Mouse (Mus musculus) adrenal gland (tissue): ENCODE measurements around the gene Sys1.

Source experiments
- intact Hi-C: fragments of 180-260 bp; cut with DNase I; formaldehyde crosslinking; loops from one replicate; pipeline ENCODE4 v1.15.1; 2025

Sys1 gene

DNA sequence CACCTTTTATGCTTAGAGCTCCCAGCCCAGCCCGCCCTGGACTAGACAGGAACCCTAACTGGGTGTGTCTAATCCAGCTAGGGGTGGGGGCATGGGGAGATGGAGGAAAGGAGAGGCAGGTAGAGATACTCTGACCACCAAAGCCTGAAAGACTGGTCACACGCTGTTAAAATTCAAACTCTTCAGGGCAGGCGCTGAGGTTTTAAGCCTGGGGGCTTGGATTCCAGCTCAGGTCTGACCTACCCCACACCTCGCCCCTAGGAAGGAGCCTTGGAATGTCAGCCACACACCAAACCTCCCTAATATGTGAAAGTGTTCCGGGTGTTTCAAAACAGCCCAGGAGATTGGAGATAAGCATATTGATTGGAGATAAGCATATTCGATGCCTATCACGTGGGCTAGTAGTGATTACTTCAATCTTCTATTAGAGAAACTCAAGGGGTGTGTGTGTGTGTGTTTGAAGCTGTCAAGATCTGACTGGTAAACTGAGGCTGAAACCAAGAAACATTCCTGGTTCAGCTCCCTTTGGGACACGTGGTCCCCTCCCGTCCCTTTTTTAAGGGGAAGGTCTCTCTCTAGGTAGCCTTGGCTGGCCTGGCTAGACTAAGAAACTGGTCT, 23.4 kb upstream of the Sys1 start:
- intact Hi-C loops, result no loop called here

DNA sequence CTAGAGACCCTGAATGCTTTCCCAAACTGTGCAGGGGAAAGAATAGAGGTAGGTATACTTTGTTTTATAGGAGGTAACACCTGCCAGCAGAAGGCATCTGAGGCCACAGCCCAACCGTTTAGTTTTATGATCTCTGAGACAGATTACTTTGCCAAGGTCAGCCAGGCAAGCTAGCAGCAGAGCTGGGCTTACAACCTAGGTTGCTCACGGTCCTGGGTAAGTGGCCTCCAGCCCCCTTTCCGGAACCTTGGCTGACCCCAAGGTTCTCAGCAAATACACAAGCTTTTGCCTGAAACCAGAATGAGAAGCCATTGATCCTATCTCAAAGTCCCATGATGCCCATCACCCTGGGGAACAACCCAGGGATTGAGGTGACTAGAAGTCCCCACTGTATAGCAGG, 22.1 kb upstream of the Sys1 start:
- intact Hi-C loops, result no loop called here

DNA sequence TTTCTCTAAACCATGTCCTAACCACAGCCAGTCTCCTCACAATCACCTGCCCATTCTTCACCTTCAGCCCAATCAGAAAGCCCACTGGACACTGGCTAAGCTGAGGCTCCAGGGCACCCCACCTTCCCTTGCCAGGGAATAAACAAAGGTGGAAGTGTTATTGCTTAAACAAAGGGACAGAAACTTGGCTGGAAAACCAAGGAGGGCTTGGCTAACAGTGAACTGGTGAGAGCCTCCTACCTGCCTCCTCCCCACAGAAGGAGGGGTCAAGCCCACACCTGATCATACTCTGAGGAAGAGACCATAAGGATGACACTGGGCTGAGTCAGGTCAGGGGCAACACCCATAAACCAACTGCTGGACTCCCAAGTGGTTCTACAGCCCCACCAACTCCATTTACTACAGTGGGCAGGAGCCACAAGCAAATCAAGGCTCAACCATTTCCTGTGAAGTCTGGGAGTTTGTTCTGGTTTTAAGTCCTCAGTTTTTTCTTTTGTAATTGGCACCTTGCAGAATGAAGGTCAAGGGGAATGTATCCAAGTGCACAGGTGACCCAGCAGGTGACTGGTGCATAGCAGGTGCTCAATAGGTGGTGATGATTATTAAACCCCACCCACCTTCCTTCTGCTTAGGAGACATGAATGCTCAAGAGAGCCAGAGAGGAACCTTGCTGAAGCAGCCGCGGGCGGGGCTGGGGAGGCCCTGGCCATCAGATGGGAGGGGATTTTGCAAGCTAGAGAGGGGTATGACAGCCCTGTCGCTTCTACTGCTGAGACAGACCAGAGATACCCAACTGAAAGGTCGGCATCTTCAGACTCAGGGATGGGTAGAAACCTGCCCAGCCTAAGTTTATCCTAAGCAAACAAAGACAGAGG, 21.3 kb upstream of the Sys1 start:
- intact Hi-C loops, result no loop called here

DNA sequence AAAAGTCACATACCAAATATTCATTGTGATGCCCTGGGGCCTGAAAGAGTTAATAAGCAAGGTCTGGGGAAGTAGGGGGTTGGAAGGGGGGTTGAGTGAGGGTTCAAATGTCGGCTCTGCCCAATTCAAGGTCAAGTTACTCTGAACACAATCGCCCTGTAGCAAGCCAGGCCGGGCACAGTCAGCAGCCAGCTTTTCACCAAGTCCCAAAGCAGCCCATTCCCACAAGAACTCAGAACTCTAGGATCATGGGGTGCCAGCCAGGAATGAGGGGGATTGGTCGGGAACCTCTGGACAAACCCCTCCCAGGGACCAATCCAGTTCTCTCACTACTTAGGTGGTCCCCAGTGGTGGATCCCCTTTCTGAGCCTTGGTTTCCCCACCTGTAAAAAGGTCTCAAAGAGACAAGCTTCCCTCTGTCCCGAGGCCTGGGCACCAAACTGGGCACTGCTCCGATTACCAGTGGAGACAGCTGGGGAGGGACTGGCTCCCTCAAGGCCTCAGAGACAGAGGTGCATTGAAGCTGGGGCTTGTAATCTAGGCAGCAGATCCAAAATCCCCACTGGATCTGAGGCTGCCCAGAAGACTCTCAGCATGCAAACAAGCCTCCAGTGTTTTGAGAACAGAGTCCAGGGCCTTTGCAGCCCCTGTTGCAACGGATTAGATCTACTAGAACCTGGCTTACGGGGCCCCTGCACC, 20.4 kb upstream of the Sys1 start:
- intact Hi-C loops, result no loop called here

DNA sequence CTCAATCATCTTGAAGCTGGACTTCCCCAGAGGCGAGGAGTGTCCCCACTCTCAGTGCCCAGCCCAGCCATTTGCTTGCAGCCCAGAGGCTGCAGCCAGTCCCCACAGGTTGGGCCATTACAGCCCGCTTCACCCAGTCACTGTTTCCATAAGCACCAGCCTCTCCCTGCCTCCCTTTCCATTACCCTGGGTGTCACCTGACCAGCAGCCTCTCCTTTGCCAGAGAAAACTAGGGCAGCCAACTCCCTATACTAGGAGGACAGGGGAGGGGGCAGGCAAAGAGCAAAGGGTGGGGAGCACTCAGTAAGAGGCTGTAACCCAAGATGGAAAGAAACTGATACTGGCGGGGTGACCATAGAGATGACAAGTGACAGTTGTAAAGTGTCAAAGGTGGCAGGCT, 19.8 kb upstream of the Sys1 start:
- intact Hi-C loops, result no loop called here

DNA sequence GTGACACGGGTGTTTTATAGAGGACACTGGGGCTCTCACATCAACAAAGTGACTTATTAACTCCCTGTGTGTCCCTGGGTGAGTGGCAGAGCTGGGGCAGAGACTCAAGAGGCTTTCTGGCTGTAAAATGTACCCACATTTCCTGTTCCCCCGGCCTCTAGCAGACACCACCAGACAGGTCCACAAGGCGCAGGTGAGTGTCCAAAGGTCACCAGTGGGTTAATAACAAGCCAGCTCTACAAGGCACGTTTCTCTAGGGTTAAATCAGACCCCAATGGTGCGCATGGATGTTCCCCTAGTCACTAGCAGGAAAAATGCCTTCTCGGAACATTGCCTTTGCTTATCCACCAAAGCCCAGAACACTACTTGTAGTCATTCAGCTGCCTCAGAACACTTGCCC, 19.1 kb upstream of the Sys1 start:
- intact Hi-C loops, result no loop called here

DNA sequence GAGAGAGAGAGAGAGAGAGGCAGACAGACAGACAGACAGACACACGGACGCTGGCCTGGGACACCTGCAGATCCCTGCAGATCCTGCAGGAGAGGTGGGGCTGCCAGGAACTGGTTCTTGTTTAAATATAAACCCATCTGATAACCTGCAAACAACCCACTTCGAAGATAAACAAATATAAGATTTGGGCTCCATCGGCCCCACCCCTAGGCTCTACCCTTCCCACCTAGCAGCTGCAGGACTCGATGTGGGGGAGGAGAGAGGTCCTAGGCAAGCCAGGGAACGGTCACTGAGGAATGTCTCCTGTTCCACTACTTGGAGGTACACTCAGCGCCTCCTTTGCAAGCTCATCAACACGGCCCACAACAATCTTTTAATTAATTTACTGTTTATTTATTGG, 18.5 kb upstream of the Sys1 start:
- intact Hi-C loops, result no loop called here

DNA sequence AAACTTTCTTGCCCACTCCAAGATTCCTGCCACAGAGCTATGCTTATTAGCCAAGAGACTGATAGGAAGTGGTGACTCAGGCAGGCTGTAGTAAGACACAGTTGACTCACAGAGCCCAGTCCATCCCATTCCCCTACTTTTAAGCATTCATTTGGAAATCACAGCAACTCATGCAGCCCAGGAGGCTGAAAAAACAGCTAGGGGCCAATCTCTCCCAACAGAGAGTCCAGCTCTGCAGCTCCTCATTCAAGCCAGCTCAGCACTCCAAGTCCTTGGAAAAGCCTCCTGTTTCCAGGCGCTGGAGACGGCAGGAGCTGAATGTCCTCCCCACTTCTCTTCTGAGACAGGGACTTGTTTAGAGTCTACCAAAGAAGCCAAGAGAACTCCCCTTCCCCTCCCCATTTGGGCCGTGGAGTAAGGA, 17.8 kb upstream of the Sys1 start:
- intact Hi-C loops, result no loop called here

DNA sequence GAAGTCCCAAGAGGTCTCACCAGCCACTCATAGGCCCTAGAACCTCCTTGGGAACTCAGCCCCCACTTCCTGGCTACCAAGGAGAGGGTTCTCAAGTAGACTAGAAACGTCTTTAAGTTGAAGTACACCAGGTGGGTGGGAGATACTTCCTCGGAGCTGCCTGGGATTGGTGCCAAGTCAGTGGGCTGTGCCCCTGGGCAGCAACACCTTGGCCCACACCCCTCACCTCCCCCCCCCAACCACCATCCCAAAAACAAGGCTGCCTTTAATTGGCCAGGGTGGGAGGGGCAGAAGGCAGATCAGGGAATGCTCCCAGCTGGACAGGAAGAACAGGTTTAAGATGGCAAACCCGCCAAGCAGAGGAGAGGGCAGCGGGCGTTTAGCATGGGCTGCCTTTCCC, 16.4 kb upstream of the Sys1 start:
- intact Hi-C loops, result no loop called here

DNA sequence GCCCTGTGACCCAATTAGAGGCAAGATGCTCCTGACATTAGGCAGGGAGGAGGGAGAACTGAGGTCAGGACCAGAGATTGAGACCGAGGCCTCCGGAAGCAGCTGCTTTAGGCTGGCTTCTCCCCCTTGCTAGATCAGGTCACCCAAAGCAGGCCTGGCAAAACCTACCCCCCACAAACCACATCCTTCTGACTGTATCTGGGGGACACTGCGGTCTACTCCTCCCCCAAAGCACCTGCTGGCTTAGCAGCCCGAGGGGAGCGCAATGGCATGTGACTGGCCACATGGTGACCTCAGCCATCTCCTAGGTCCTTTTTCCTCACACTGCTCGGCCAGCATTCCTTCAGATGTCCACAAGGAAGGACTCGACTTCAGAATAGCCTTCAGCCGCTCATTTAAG, 15.6 kb upstream of the Sys1 start:
- intact Hi-C loops, result no loop called here

DNA sequence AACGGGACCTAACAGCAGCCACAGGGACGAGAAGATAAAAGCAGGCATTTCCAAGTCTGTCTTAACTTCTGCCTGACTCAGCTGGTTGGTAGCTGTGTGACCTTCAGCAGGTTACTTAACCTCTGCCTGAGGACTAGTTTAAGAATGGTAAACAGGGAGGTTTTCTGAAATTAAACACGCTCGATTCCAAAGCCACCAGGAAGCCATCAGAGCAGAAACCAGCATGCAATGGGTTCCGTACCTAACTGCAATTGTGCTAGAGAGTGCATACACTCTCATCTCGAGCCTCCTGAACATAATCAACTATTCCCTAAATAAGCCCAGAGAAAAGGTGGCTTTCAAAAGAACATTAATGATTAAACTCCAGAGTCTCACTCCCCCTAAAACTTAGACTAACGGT, 15.0 kb upstream of the Sys1 start:
- intact Hi-C loops, result no loop called here

DNA sequence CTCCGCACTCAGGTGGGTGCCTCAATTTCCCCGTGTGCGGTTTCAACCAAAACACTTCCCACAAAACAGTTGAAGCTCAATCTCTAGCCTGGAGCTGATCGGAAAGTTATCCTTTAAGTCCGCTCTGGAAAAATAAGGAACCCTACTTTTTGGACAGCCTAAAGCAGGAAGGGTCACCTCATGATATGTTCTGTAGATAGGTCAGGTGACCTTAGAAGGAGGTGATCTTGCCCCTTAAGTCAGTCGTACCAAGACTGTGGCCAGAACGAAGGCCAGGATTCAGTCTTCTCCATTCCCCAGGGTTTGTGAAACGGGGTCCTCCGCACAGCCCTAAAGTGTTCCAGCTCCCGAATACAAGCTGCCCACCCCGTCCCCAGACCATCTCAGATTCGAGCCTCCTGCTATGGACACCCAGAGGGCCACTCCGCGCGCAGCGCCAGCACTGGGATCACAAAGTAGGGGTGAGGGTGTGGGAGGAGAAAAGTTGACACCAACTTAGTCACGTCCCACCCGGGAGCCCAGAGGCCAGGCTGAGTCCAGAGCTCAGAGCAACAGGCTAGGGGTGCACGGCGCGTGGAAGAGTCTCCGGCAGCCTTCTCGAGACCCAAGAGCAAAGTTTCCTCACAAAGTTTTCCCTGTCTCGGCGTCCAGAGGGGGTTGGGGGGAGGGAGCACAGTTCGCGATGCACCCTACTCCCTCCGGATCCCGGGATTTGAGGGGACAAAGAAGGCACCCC, 14.3 kb upstream of the Sys1 start:
- intact Hi-C loops, result no loop called here

DNA sequence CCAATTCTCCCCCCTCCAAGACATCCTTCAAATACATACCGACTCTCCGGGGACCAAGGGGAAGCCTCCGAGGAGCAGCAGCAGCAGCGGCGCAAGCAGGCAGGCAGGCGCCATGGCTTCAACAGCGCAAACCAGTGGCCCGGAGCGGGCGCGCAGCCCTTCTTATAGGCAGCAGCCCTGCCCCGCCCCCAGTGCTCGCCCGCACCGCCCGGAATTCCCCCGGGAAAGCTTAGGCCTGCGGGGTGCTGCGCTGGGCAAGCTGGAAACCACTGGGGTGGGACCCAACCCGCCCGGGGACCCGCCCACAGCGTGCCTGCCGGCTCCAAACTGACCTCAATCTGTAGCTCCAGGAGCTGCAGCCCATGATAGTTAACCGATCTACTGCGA, 13.7 kb upstream of the Sys1 start:
- intact Hi-C loops, result no loop called here

DNA sequence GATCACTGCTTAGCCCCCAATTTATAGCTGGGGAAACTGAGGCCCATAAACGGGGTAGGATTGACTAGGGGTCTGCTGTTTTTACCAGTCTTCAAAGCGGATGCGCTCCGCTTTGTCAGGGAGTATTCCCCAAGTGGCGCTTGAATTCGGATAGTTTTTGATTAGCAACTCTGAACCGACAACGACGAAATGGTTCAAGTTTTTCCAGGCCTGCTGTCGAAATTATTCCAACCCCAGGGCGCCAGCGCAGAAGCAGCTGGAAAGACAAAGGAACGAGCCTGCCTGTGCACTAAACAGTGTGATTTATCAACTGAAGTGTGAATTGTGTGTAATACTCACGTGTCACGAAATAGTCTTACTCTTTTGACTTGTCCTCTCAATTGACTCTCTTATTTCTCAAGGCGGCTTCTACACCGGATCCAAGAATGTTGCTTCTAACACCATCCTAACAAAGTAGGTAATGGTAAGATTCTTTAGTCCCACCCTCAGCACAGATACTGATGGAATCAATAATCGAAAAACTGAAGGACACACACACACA, 13.2 kb upstream of the Sys1 start, which contains the start of gene Sdc4:
Sdc4 (minus strand) TSS at position 428 of the 541 bp plus-strand sequence.
- intact Hi-C loops, result no loop called here

DNA sequence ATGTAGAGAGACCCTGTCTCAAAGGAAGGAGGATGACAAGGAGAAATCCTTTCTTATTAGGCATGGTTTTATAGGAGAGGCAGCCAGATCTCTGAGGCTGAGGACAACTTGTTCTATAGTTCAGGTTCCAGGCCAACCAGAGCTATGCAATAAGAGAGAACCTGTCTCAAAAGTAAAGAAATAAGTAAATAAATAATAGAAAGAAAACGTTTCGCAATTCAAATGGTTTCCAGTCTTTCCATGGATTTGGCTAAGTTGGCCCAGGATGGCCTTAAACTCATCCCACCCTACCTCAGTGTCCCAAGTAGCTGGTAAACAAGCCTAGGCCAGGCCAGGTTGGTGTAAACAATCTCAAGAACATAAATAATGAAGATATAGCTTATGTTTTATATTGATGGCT, 12.1 kb upstream of the Sys1 start:
- intact Hi-C loops, result no loop called here

DNA sequence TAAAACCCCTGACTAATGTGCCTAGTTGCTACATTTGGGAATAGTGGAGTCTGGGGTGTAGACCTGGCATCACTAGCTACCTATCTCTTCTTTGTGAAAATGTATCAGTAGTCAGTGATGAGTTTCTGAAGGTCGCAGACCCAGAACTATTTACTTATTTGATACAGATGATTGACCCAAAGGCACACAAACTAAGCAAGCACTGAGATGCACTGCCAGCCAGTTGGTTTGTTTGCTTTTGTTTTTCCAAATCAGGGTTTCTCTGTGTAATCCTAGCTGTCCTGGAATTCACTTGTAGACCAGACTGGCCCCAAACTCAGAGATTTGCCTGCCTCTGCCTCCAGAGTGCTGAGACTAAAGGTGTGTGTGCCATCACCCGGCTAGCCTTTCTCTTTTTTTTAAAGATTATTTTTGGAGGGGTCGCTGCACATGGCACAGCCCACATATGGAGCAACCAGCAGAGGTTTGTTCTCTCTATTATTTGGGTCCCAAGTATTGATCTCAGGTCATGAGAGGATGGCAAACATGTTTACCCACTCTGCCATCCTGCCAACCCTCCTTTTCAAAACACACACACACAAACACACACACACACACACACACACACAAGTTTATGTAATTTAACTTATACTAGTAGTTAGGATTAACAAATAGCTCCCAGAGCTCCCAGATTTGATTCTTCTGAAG, 11.2 kb upstream of the Sys1 start:
- intact Hi-C loops, result no loop called here

DNA sequence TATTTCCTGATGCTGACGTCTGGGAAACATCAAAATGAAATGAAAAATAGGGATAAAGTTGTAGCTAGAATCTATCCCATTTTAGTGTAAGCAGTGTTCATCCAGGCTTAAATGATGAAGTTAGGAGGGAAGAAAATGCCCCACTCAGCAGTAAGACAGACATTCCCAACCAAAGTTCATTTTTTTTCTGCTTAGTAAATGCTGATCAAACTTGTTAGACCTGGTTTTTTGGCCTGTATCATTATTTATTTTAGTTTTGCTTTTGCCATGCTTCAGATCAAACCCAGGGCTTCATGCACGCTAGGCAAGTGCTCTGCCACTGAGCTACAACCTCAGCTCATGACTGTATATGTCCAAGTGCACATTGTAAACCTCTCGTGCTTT, 10.7 kb upstream of the Sys1 start:
- intact Hi-C loops, result no loop called here

DNA sequence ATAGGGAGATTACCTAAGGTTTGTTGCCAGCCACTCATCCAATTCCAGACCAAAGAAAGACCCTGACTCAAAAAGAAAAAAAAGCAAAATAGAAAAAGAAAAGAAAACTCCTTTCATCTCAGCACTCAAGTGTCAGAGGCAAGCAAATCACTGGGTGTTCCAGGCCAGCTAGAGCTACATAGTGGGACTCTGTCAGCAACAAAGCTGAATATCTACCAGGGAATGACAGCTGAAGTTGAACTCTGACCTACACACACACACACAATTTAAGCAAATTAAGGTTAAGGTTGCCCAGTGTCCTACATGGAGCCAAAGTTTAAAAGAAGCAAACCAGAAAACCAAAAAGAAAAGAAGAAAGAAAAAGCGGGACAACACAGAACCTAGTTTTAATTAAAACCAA, 8.6 kb upstream of the Sys1 start:
- intact Hi-C loops, result no loop called here

DNA sequence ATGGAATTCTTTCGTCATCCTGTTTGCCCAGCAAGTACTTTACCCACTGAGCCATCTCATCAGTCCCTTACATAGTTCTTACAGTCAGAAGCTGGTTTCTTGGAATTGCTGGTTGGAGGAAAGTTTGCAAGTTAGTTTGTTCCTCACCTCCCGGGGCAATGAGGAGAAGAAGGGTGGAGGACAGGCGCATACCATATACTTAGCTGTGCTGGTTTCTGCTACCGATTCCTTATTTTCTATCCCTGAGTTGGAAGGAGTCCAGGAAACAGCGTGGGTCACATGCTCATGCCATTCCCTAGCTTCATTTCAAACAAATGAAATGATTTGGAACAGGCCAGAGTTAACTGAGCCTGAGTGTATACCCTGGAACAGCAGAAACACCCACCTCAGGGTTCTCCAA, 7.8 kb upstream of the Sys1 start:
- intact Hi-C loops, result no loop called here

DNA sequence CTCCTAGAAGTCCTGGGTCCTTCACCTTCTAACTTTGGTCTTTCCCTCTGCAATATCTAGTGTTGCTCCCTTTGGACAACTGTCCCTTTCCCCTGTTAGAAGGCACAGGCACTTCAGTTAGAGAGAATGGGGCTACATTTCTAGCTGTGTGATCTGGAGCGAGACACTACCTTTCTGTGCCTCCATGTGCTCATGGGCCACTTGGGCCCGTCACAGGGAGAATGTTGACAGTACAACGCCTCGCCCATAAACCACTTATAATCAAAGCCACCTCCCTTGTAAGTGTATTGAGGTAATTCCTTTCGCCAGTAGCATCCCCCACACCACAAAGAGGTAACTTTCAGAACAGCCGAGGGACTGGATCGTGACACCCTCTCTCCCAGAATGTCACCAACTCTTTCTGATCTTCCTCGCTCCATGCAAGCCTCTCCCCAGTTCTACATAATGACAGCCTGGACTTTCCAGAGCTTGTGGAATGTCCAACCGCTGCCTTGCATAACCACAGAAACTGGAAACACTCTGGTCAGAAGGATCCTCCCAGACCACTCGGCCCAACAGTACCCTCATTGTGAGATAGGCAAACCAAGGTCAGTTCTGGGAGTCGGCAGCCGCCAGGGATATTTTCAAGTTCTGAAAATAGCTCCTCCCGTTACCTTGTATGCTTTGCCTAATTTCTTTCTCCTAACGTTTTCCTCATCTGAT, 7.3 kb upstream of the Sys1 start:
- intact Hi-C loops, result no loop called here
